Mouse (Mus musculus) neural tube, embryonic 12.5 days (tissue): Measurements from ENCODE around the gene Pou3f1. TPM values are rescaled to one million over a fixed set of nuclear protein-coding genes. Genes with fewer than 3 reads are reported as not detected.
A peak's percentile ranks its signal among the peaks of the same experiment; 100 is the strongest.

Experiments
- ATAC-seq: fragments of 200-750 bp; cut with Nextera tagmentation; 2 replicates; pipeline ENCODE4 v1.8.0; 2017; ENCODE audit warnings: low read depth, mild to moderate bottlenecking, moderate TSS enrichment, moderate library complexity; ENCODE audit not compliant: low FRiP score
- H3K27ac ChIP-seq: fragments of 300-500 bp; sonication (generic); 2 replicates; pipeline ENCODE4 v1.5.1; 2016
- H3K27me3 ChIP-seq: fragments of 300-500 bp; sonication (generic); replicated peaks from 2 replicates; pipeline ENCODE4 v1.6.1; 2016; ENCODE audit warnings: mild to moderate bottlenecking
- H3K36me3 ChIP-seq: fragments of 300-500 bp; sonication (generic); 2 replicates; pipeline ENCODE4 v1.6.1; 2016; ENCODE audit warnings: mild to moderate bottlenecking
- H3K4me1 ChIP-seq: fragments of 300-500 bp; sonication (generic); 2 replicates; pipeline ENCODE4 v1.6.1; 2016
- H3K4me2 ChIP-seq: fragments of 300-500 bp; sonication (generic); replicated peaks from 2 replicates; pipeline ENCODE4 v1.6.1; 2016; ENCODE audit warnings: mild to moderate bottlenecking
- H3K4me3 ChIP-seq: fragments of 300-500 bp; sonication (generic); 2 replicates; pipeline ENCODE4 v1.5.1; 2016
- H3K9ac ChIP-seq: fragments of 300-500 bp; sonication (generic); 2 replicates; pipeline ENCODE4 v1.6.1; 2016; ENCODE audit warnings: mild to moderate bottlenecking
- H3K9me3 ChIP-seq: fragments of 300-500 bp; sonication (generic); 2 replicates; pipeline ENCODE4 v1.6.1; 2016; ENCODE audit warnings: mild to moderate bottlenecking
- WGBS: fragments of 180-500 bp; shearing (Covaris S2); methylation state at CpG from one replicate; pipeline ENCODE4 v1.1.7; 2016; 5-methylcytosine and 5-hydroxymethylcytosine counted together
- polyA plus RNA-seq: library from polyadenylated mRNA; unstranded; fragments of >200 nt; fragmentation: Nextera tagmentation; extraction: Ambion mirVana; gene quantifications from 2 replicates; pipeline ENCODE4 v1.2.1, GENCODE M21; 2016

The Pou3f1 gene
- polyA plus RNA-seq, 1 experiment from 2014 or later = 25.8 TPM

DNA sequence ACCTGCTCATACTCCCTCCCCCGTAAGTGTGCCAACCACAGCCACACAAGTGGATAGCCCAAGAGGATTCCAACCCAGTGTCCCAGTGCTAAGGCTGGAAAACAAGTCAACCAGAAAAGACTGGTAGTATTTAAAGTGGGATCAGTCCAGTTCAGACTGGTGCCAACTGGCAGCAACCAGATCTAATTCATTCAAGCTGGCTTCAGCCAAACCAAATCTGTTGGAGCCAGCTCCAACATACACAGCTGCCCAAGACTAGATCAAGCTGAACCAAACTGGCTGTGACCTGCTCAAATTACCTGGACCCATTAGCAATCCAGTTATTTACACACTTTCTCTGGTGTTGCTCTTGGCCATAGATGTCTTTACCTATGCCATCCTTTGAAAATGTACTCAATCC, 29.8 kb upstream of the Pou3f1 start:
- no peaks in the 10 kb centered on the region for H3K9me3 ChIP-seq
- no peak overlapping the region for H3K4me2 ChIP-seq
- no peak for ATAC-seq
- H3K27ac ChIP-seq = no peak overlapping the region
- H3K9ac ChIP-seq = no peak overlapping the region
- H3K27me3 ChIP-seq = peaks cover 8% of the 10 kb centered on the region
- no peak overlapping the region for H3K4me3 ChIP-seq
- no peaks in the 10 kb centered on the region for H3K36me3 ChIP-seq
- 69% methylated on average over 1 of the region's 1 CpGs for WGBS
- H3K4me1 ChIP-seq = peaks cover 12% of the 10 kb centered on the region; the same call in 1 of the 2 replicates

- H3K9ac ChIP-seq = no peak overlapping the region
- no peak overlapping the region for H3K27ac ChIP-seq
- ATAC-seq = no peak
- no peak overlapping the region for H3K4me3 ChIP-seq
- 44% methylated on average over 4 of the region's 4 CpGs for WGBS
- peaks cover 6% of the 10 kb centered on the region; the same call in 1 of the 2 replicates for H3K4me1 ChIP-seq
- H3K4me2 ChIP-seq = no peak overlapping the region
- no peaks in the 10 kb centered on the region for H3K36me3 ChIP-seq
- H3K9me3 ChIP-seq = no peaks in the 10 kb centered on the region
- H3K27me3 ChIP-seq = peaks cover 8% of the 10 kb centered on the region; the same call in 1 of the 2 replicates
These were observed 25.2 kb upstream of the Pou3f1 start for GRCm38 (mm10) chr4:124631456-124631855.

- WGBS = 63% methylated on average over 10 of the region's 10 CpGs
- Histone ChIP-seq H3K4me1 (peaks cover 3% of the 10 kb centered on the region; the same call in 1 of the 2 replicates), H3K36me3 (no peaks in the 10 kb centered on the region), H3K4me3 (no peak overlapping the region), H3K27ac (no peak overlapping the region), H3K9ac (no peak overlapping the region), H3K4me2 (no peak overlapping the region), H3K9me3 (no peaks in the 10 kb centered on the region), H3K27me3 (peaks cover 8% of the 10 kb centered on the region; the same call in 1 of the 2 replicates)
- ATAC-seq = no peak
These were observed 23.8 kb upstream of the Pou3f1 start for GRCm38 (mm10) chr4:124632856-124633255.

- Histone ChIP-seq H3K4me2 (no peak overlapping the region), H3K9ac (no peak overlapping the region), H3K36me3 (no peaks in the 10 kb centered on the region), H3K27me3 (peaks cover 8% of the 10 kb centered on the region; the same call in 1 of the 2 replicates), H3K4me3 (no peak overlapping the region), H3K9me3 (no peaks in the 10 kb centered on the region), H3K4me1 (peaks cover 3% of the 10 kb centered on the region; the same call in 1 of the 2 replicates), H3K27ac (no peak overlapping the region)
- WGBS = 4% methylated on average over 9 of the region's 9 CpGs
- no peak for ATAC-seq
These were observed 23.3 kb upstream of the Pou3f1 start for GRCm38 (mm10) chr4:124633281-124633680.

DNA sequence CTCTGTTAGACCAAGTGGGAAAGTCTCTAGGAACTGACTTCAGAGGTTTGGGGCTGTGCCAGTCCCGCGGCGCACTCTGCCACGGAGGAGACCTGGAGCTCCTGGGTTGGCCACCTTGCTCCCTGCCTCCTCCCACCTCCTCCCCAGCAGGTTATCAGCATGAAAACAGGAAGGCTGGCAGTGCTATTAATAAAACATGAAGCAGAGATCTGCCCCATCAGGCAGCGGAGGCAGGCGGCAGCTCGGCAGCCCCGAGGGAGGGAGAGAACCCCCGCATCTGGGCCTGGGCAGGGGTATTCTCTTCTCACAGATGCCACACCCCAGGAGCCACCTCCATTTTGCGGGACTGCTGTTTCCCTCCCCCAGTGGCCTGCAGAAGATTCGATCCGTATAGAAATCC, 16.9 kb upstream of the Pou3f1 start:
- Histone ChIP-seq H3K27me3 (peaks cover 15% of the 10 kb centered on the region; the same call in 1 of the 2 replicates), H3K27ac (no peak overlapping the region), H3K9me3 (no peaks in the 10 kb centered on the region), H3K36me3 (no peaks in the 10 kb centered on the region), H3K4me2 (0 out of 2 replicates have a peak overlapping the region, but pooled peaks have one; percentile 16), H3K4me1 (0 out of 2 replicates have a peak, but pooled peaks cover 5% of the 10 kb centered on the region), H3K9ac (no peak overlapping the region), H3K4me3 (no peak overlapping the region)
- 24% methylated on average over 12 of the region's 12 CpGs for WGBS
- no peak for ATAC-seq

DNA sequence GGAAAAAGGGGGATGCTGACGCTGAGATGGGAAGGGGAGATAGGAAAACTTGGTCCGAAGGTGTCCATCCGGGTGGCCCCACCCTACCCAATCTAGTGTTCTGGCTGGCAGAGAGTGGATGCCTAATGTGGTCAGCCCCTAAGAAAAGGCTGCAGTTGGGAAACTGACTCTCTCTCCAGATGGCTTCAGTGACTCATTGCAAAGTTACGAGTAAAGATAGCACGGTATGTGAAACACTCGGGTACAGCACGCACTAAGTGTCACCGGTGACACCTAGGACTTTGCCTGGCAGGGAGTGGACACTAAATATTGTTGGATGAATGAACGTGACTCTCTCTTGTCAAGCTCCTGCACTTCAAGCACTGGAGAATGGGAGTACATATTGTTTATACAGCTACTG, 12.7 kb upstream of the Pou3f1 start:
- Histone ChIP-seq H3K27me3 (peaks cover 21% of the 10 kb centered on the region), H3K27ac (no peak overlapping the region), H3K36me3 (no peaks in the 10 kb centered on the region), H3K9ac (no peak overlapping the region), H3K4me1 (peaks cover 13% of the 10 kb centered on the region), H3K9me3 (no peaks in the 10 kb centered on the region), H3K4me3 (no peak overlapping the region), H3K4me2 (no peak overlapping the region)
- no peak for ATAC-seq
- 90% methylated on average over 9 of the region's 9 CpGs for WGBS

GRCm38 (mm10) chr4:124644974-124645433, 11.6 kb upstream of the Pou3f1 start:
- H3K4me2 ChIP-seq = no peak overlapping the region
- H3K4me3 ChIP-seq = no peak overlapping the region
- ATAC-seq = no peak
- H3K4me1 ChIP-seq = peaks cover 10% of the 10 kb centered on the region
- no peaks in the 10 kb centered on the region for H3K9me3 ChIP-seq
- 28% methylated on average over 3 of the region's 3 CpGs for WGBS
- H3K27me3 ChIP-seq = peaks cover 28% of the 10 kb centered on the region
- H3K36me3 ChIP-seq = no peaks in the 10 kb centered on the region
- no peak overlapping the region for H3K27ac ChIP-seq
- H3K9ac ChIP-seq = no peak overlapping the region

- peaks cover 31% of the 10 kb centered on the region for H3K27me3 ChIP-seq
- peaks cover 10% of the 10 kb centered on the region for H3K4me1 ChIP-seq
- H3K9me3 ChIP-seq = no peaks in the 10 kb centered on the region
- 27% methylated on average over 8 of the region's 8 CpGs for WGBS
- no peaks in the 10 kb centered on the region for H3K36me3 ChIP-seq
- H3K27ac ChIP-seq = no peak overlapping the region
- no peak overlapping the region for H3K4me3 ChIP-seq
- ATAC-seq = no peak
- no peak overlapping the region for H3K9ac ChIP-seq
- 0 out of 2 replicates have a peak overlapping the region, but pooled peaks have one; percentile 12 for H3K4me2 ChIP-seq
These were observed 10.0 kb upstream of the Pou3f1 start for GRCm38 (mm10) chr4:124646591-124646990.

DNA sequence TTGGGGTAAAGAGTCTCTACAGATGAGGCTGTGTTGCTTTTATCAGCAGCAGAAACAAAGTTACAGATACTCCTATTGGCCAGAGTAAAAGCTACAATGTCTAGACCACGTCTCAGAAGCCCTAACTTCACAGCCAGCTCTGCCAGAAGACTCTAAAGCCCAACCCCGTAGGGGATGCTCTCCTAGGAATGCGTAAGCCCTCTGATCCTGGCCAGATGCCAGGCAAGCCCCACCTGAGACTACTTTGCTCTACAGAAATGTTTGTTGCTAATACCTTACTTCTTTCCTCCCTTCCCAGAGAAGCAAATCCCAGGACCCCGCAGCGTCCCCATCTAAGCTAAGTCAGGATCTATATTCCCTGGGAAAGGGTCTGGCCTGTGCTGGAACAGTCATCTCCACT, 8.7 kb upstream of the Pou3f1 start:
- peaks cover 21% of the 10 kb centered on the region for H3K4me1 ChIP-seq
- H3K9me3 ChIP-seq = no peaks in the 10 kb centered on the region
- H3K4me2 ChIP-seq = no peak overlapping the region
- no peaks in the 10 kb centered on the region for H3K36me3 ChIP-seq
- WGBS = 37% methylated on average over 5 of the region's 5 CpGs
- no peak for ATAC-seq
- no peak overlapping the region for H3K9ac ChIP-seq
- peaks cover 33% of the 10 kb centered on the region for H3K27me3 ChIP-seq
- H3K4me3 ChIP-seq = no peak overlapping the region
- no peak overlapping the region for H3K27ac ChIP-seq

DNA sequence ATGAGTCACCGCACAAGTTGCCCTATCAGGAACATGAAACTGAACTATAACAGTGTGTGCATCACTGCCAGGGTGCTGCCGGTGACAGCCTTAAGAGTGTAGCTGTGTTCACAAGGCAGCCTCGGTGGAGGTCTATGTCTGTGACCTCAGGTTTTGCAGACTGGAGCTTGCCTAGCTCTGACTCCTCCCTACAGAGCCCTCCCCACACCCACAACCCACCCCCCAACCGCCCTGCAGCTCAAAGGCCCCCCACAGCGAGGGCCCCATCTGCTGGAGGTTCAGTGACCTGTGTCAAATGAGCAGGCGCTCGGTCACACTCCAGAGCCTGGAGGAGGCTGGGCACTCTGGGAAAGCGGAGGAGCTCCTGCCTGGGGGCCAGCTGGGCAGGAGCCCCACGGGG, 3.7 kb upstream of the Pou3f1 start:
- Histone ChIP-seq H3K4me2 (peak overlapping the region; percentile 38), H3K27ac (no peak overlapping the region), H3K27me3 (peaks cover 72% of the 10 kb centered on the region), H3K4me3 (no peak overlapping the region), H3K9me3 (no peaks in the 10 kb centered on the region), H3K9ac (no peak overlapping the region), H3K36me3 (no peaks in the 10 kb centered on the region), H3K4me1 (peaks cover 40% of the 10 kb centered on the region)
- no peak for ATAC-seq
- 3% methylated on average over 9 of the region's 9 CpGs for WGBS

- peak; percentile 87 for ATAC-seq
- WGBS = under 1% methylated on average over 91 of the region's 92 CpGs
- H3K4me1 ChIP-seq = peaks cover 50% of the 10 kb centered on the region
These were observed 445 bp downstream of the Pou3f1 start for GRCm38 (mm10) chr4:124656854-124657650.

GRCm38 (mm10) chr4:124657781-124658180, 1.2 kb downstream of the Pou3f1 start:
- peak; percentile 5 for ATAC-seq
- no peaks in the 10 kb centered on the region for H3K36me3 ChIP-seq
- H3K27ac ChIP-seq = no peak overlapping the region
- under 1% methylated on average over 58 of the region's 61 CpGs for WGBS
- peak overlapping the region; percentile 69 for H3K9ac ChIP-seq
- no peaks in the 10 kb centered on the region for H3K9me3 ChIP-seq
- H3K27me3 ChIP-seq = peaks cover 90% of the 10 kb centered on the region
- peaks cover 43% of the 10 kb centered on the region for H3K4me1 ChIP-seq
- H3K4me2 ChIP-seq = peak overlapping the region; percentile 95
- H3K4me3 ChIP-seq = peak overlapping the region; percentile 59

More at GRCm38 (mm10) chr4:124656854-124657650, 445 bp downstream of the Pou3f1 start:
- Histone ChIP-seq H3K9me3 (no peaks in the 10 kb centered on the region), H3K27ac (no peak overlapping the region), H3K4me3 (peak overlapping the region; percentile 59), H3K36me3 (no peaks in the 10 kb centered on the region), H3K27me3 (peaks cover 83% of the 10 kb centered on the region), H3K4me2 (peak overlapping the region; percentile 95), H3K9ac (peak overlapping the region; percentile 69)
